Mouse (Mus musculus): Measurements from ENCODE around the gene C6. TPM values are rescaled to one million over a fixed set of nuclear protein-coding genes. Genes with fewer than 3 reads are reported as not detected.

C6 gene
- polyA plus RNA-seq, 1 experiment: 1.1 TPM

DNA sequence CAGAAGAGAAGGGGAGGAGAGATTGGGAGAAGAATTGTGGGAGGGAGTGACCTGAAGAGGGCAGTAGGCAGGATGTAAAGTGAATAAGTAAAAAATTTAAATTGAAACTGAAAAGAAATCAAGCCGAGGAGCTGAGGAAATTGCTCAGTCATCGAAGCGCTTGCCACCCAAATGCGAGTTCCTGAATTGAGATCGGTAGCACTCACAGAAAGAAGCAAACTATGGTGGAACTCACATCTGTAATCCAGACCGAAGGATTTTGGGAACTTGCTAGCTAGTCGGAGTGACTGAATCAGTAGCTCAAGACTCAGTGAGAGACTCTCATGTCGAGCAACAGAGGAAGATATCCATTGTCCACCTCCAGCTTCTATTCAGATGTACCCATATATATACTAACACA is 94.8 kb downstream of the C6 start:
- no peak for TF ChIP-seq CTCF (conservative IDR thresholded peaks at IDR 0.05; ENCODE audit: insufficient read depth, insufficient read length, low read depth, low read length)
- TF ChIP-seq POLR2A (IDR thresholded peaks at IDR 0.05; ENCODE audit: low read depth, low read length): no peak
- DNase-seq: no peak

GRCm38 (mm10) chr15:4827736-4828135 is 100.8 kb downstream of the C6 start:
- H3K27ac ChIP-seq (ENCODE audit: insufficient read depth, low read depth, low read length): no peak overlapping the region
- TF ChIP-seq POLR2A (IDR thresholded peaks at IDR 0.05; ENCODE audit: low read depth, low read length) (no peak), CTCF (conservative IDR thresholded peaks at IDR 0.05; ENCODE audit: insufficient read depth, insufficient read length, low read depth, low read length) (no peak)
- no peak overlapping the region for H3K4me3 ChIP-seq (ENCODE audit: insufficient read depth, low read depth, low read length)
- no peaks in the 10 kb centered on the region for H3K36me3 ChIP-seq (ENCODE audit: control insufficient read depth, insufficient read depth, low read length)
- H3K27me3 ChIP-seq (replicated peaks; ENCODE audit: control insufficient read depth, insufficient read depth, low read length): no peaks in the 10 kb centered on the region
- H3K4me1 ChIP-seq (ENCODE audit: control insufficient read depth, insufficient read depth, low read length): no peaks in the 10 kb centered on the region
- DNase-seq: no peak

More for the DNA sequence above, 94.8 kb downstream of the C6 start:
- H3K4me1 ChIP-seq (ENCODE audit: control insufficient read depth, insufficient read depth, low read length): no peaks in the 10 kb centered on the region
- H3K27ac ChIP-seq (ENCODE audit: insufficient read depth, low read depth, low read length): no peak overlapping the region
- 90% methylated on average over 8 of the region's 8 CpGs for WGBS
- no peak overlapping the region for H3K4me3 ChIP-seq (ENCODE audit: insufficient read depth, low read depth, low read length)
- H3K36me3 ChIP-seq (ENCODE audit: control insufficient read depth, insufficient read depth, low read length): no peaks in the 10 kb centered on the region
- no peaks in the 10 kb centered on the region for H3K27me3 ChIP-seq (replicated peaks; ENCODE audit: control insufficient read depth, insufficient read depth, low read length)

GRCm38 (mm10) chr15:4836354-4836753 is 109.4 kb downstream of the C6 start:
- H3K4me3 ChIP-seq (ENCODE audit: insufficient read depth, low read depth, low read length): no peak overlapping the region
- H3K36me3 ChIP-seq (ENCODE audit: control insufficient read depth, insufficient read depth, low read length): no peaks in the 10 kb centered on the region
- H3K27me3 ChIP-seq (replicated peaks; ENCODE audit: control insufficient read depth, insufficient read depth, low read length): no peaks in the 10 kb centered on the region
- WGBS: 73% methylated on average over 3 of the region's 3 CpGs
- H3K4me1 ChIP-seq (ENCODE audit: control insufficient read depth, insufficient read depth, low read length): no peaks in the 10 kb centered on the region
- H3K27ac ChIP-seq (ENCODE audit: insufficient read depth, low read depth, low read length): no peak overlapping the region
- no peak for TF ChIP-seq POLR2A (IDR thresholded peaks at IDR 0.05; ENCODE audit: low read depth, low read length)
- no peak for TF ChIP-seq CTCF (conservative IDR thresholded peaks at IDR 0.05; ENCODE audit: insufficient read depth, insufficient read length, low read depth, low read length)
- no peak for DNase-seq

- H3K36me3 ChIP-seq (ENCODE audit: control insufficient read depth, insufficient read depth, low read length): no peaks in the 10 kb centered on the region
- no peak overlapping the region for H3K4me3 ChIP-seq (ENCODE audit: insufficient read depth, low read depth, low read length)
- no peaks in the 10 kb centered on the region for H3K27me3 ChIP-seq (replicated peaks; ENCODE audit: control insufficient read depth, insufficient read depth, low read length)
- no peak overlapping the region for H3K27ac ChIP-seq (ENCODE audit: insufficient read depth, low read depth, low read length)
- 88% methylated on average over 1 of the region's 1 CpGs for WGBS
- no peaks in the 10 kb centered on the region for H3K4me1 ChIP-seq (ENCODE audit: control insufficient read depth, insufficient read depth, low read length)
- no peak for TF ChIP-seq POLR2A (IDR thresholded peaks at IDR 0.05; ENCODE audit: low read depth, low read length)
- TF ChIP-seq CTCF (conservative IDR thresholded peaks at IDR 0.05; ENCODE audit: insufficient read depth, insufficient read length, low read depth, low read length): no peak
- no peak for DNase-seq
These were observed 123.0 kb downstream of the C6 start for GRCm38 (mm10) chr15:4850015-4850414.

Other genes starting within 250 kb of the C6 start
- 0.05 TPM in 2 replicates for gene Mroh2b, start 171.6 kb downstream of the C6 start, polyA plus RNA-seq (2012; rRNA removed)

Measured in kidney, adult 2 months (tissue).